Comparison of ENCODE assay signal across 21 mouse cellular contexts in genomic region chr2:17389886-17390285, GRCm38 (mm10).
DNase-seq lines count a peak whose midpoint lies in the region; TF ChIP-seq lines count a peak whose summit lies in the region.
"Had no signal": no experiment of that assay in that cellular context is flagged by ENCODE, and none has a peak within 500 bp of the region (broad histone marks: within the 10 kb centered on the region; RNA-seq: fewer than 3 reads in every experiment).

No protein-coding gene starts in this region.

- peaks cover 5% of the 10 kb centered on the region for H3K9me3 ChIP-seq in CH12.LX (replicated peaks; ENCODE audit: low read length)
- H3K9me3 ChIP-seq: G1E had no signal

- H3K27me3 ChIP-seq in thymus, adult 2 months (ENCODE audit: control insufficient read depth, insufficient read depth, low read length) = no peaks in the 10 kb centered on the region
- H3K27me3 ChIP-seq in CH12.LX (replicated peaks) = no peaks in the 10 kb centered on the region
- H3K27me3 ChIP-seq in splenic B cell, adult 2 months (ENCODE audit: control insufficient read depth, insufficient read depth, low read length, poor library complexity, severe bottlenecking) = no peaks in the 10 kb centered on the region
- H3K27me3 ChIP-seq: Patski had no signal

- H3K36me3 ChIP-seq in thymus, adult 2 months (ENCODE audit: control insufficient read depth, insufficient read depth, low read length) = peaks cover 36% of the 10 kb centered on the region
- peaks cover 0 to 28% of the 10 kb centered on the region in 2 experiments for H3K36me3 ChIP-seq in CH12.LX (replicated peaks in 1 of 2; ENCODE audit: control insufficient read depth in 1 of 2, insufficient read depth in 1 of 2, low read length in 1 of 2)
- no peaks in the 10 kb centered on the region for H3K36me3 ChIP-seq in splenic B cell, adult 2 months (ENCODE audit: control insufficient read depth, insufficient read depth, low read length, poor library complexity, severe bottlenecking)
- H3K36me3 ChIP-seq: G1E had no signal

- TF ChIP-seq CTCF in thymus, adult 2 months (IDR thresholded peaks at IDR 0.05; ENCODE audit: borderline replicate concordance, control insufficient read depth, extremely low read depth, insufficient read depth, low read length, poor library complexity) = no peak
- TF ChIP-seq CTCF in CH12.LX (conservative IDR thresholded peaks at IDR 0.05 in 1 of 2, IDR thresholded peaks at IDR 0.05 in 1 of 2; ENCODE audit: low read depth in 2 of 2, low read length in 2 of 2) = no peak

- DNase-seq in thymus, adult 2 months = no peak
- no peak for DNase-seq in thymus, postnatal 14 days
- DNase-seq in A20 (ENCODE audit: low read depth, low spot score) = peak; percentile 68
- peak; percentile 65 for DNase-seq in CH12.LX (ENCODE audit: extremely low read depth)
- DNase-seq in splenic B cell, adult 2 months (ENCODE audit: low read depth, low spot score) = peak; percentile 33
- no peak for DNase-seq in right cerebral cortex, adult 18-20 months
- DNase-seq in left cerebral cortex, adult 9 months (ENCODE audit: low spot score in 2 of 2) = no peak
- DNase-seq in embryo, embryonic 10 days (ENCODE audit: low spot score) = no peak
- DNase-seq: adrenal gland, adult 2 months; adrenal gland, adult 8-10 months; adrenal gland, postnatal 10 days; adrenal gland, postnatal 14 days; adrenal gland, postnatal 25 days; adrenal gland, postnatal 36 days; B cell, adult 2 months; cerebellum, adult 11 months; cerebellum, adult 11-12 months; cerebellum, adult 18-20 months; cerebellum, adult 2 months had no signal

- peaks cover 6% of the 10 kb centered on the region; the same call in 1 of the 2 replicates for H3K4me1 ChIP-seq in thymus, adult 2 months (replicated peaks; ENCODE audit: control insufficient read depth, insufficient read depth, low read length)
- peaks cover 8 to 58% of the 10 kb centered on the region in 2 experiments; a peak in 3 of 4 replicates for H3K4me1 ChIP-seq in CH12.LX (ENCODE audit: control insufficient read depth in 1 of 2, insufficient read depth in 2 of 2)

- in situ Hi-C loops in CH12.LX (cut with MboI; ENCODE audit: low pct_ligation_motif_present, low pct_unique_long_range_greater_than_20kb, low sequenced_read_pairs) = loop anchor here (25.0 kb wide), 1 partner anchor 178 kb away; no protein-coding TSS in a partner anchor

- TF ChIP-seq EP300 in CH12.LX (IDR thresholded peaks at IDR 0.05; ENCODE audit: low read length) = peak; percentile 67

- peak overlapping the region; percentile 38 for H3K4me3 ChIP-seq in thymus, adult 2 months (ENCODE audit: control insufficient read depth, insufficient read depth, low read length)
- H3K4me3 ChIP-seq in CH12.LX (replicated peaks in 1 of 3; ENCODE audit: low read depth in 2 of 3, low read length in 2 of 3, poor library complexity in 1 of 3) = peak overlapping the region in 1 of 3 experiments; percentile 50

- TF ChIP-seq POLR2A in thymus, adult 2 months (IDR thresholded peaks at IDR 0.05; ENCODE audit: control insufficient read depth, extremely low read depth, insufficient read depth, low read length, poor library complexity) = no peak
- no peak for TF ChIP-seq POLR2A in CH12.LX (IDR thresholded peaks at IDR 0.05; ENCODE audit: low read depth, low read length)

- 88% methylated on average over 2 of the region's 2 CpGs for WGBS in thymus, adult 2 months

- H3K4me2 ChIP-seq in CH12.LX (ENCODE audit: insufficient read depth, low read depth, poor library complexity, severe bottlenecking) = peak overlapping the region; percentile 51

- no peak overlapping the region; the same call in 1 of the 2 replicates for H3K9ac ChIP-seq in CH12.LX (ENCODE audit: insufficient read depth, low read depth)

- dilution Hi-C loops in CH12.LX (cut with MboI; ENCODE audit: extremely low pct_ligation_motif_present, extremely low pct_unique_long_range_greater_than_20kb, low sequenced_read_pairs) = no loop called here

- no peak overlapping the region for H3K27ac ChIP-seq in thymus, adult 2 months (ENCODE audit: control insufficient read depth, insufficient read depth, low read length)
- H3K27ac ChIP-seq in CH12.LX (ENCODE audit: insufficient read depth, low read depth) = no peak overlapping the region

- no peaks in the 10 kb centered on the region for H3K79me2 ChIP-seq in CH12.LX (replicated peaks; ENCODE audit: control insufficient read depth, extremely low read depth, insufficient read depth, poor library complexity, severe bottlenecking)

- TF ChIP-seq RAD21 in CH12.LX (IDR thresholded peaks at IDR 0.05; ENCODE audit: low read depth, low read length) = no peak

TF ChIP-seq in CH12.LX, 34 proteins besides CTCF, POLR2A, EP300 and RAD21:
- TF ChIP-seq SIN3A (IDR thresholded peaks at IDR 0.05; ENCODE audit: low read length) (peak; percentile 29; the same call in 1 of the 2 replicates), MXI1 (IDR thresholded peaks at IDR 0.05; ENCODE audit: low read depth, low read length) (no peak), MEF2A (IDR thresholded peaks at IDR 0.05; ENCODE audit: borderline replicate concordance, low read depth, low read length) (peak; percentile 62; the same call in 1 of the 2 replicates), TCF12 (IDR thresholded peaks at IDR 0.05; ENCODE audit: low read depth, low read length) (0 out of 2 replicates have a peak, but pooled peaks have one; percentile 43), BHLHE40 (IDR thresholded peaks at IDR 0.05; ENCODE audit: low read depth, low read length) (peak; percentile 51; the same call in 1 of the 2 replicates), ZNF384 (IDR thresholded peaks at IDR 0.05; ENCODE audit: low read depth, low read length) (peak; percentile 71), HCFC1 (IDR thresholded peaks at IDR 0.05; ENCODE audit: low read depth, low read length) (peak; percentile 35; the same call in 1 of the 2 replicates), IRF4 (IDR thresholded peaks at IDR 0.05; ENCODE audit: low read depth, low read length) (peak; percentile 58), ETS1 (conservative IDR thresholded peaks at IDR 0.05; ENCODE audit: low read depth, low read length) (peak; percentile 77), E2F4 (IDR thresholded peaks at IDR 0.05; ENCODE audit: insufficient replicate concordance, low read depth, low read length) (no peak), RCOR1 (conservative IDR thresholded peaks at IDR 0.05; ENCODE audit: low read depth, low read length) (0 out of 2 replicates have a peak, but pooled peaks have one; percentile 29), MYC (IDR thresholded peaks at IDR 0.05; ENCODE audit: low read depth, low read length) (no peak)

Comparison
In these comparisons a context has a peak if more than half of its experiments do, and no peak if none do; other contexts are left out.
1. DNase-seq: peak in A20 (single experiment), CH12.LX (single experiment) and splenic B cell, adult 2 months (single experiment); none in thymus, adult 2 months (single experiment), thymus, postnatal 14 days (single experiment), right cerebral cortex, adult 18-20 months (single experiment), left cerebral cortex, adult 9 months (0 of 2) and embryo, embryonic 10 days (single experiment).